In the genomic region with DNA sequence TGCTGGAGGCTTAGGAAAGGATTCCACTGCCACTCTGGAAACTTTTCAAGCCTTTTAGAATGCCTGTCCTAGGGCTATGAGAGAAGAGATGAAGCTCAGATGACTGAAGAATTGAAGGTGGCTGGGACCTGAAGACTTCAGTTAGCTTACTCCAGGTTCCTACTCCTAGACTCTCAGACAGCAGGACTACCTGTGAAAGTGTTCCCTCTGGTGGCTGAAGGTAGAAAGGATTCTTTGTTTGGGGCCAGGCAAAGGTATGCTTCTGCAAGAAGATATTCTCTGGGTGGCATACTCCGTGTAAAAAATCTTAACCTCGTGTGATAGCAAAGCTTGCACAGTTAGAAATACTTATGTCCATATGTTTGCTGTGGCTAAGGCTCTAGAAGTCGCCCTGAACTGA, we compare ENCODE assay signal across 10 mouse cellular contexts.
DNase-seq lines count a peak whose midpoint lies in the region; ATAC-seq and TF ChIP-seq lines count a peak whose summit lies in the region.
"Had no signal": no experiment of that assay in that cellular context is flagged by ENCODE, and none has a peak within 500 bp of the region (broad histone marks: within the 10 kb centered on the region; RNA-seq: fewer than 3 reads in every experiment).

No protein-coding gene starts in this region.

- peaks cover 10% of the 10 kb centered on the region; the same call in 1 of the 2 replicates for H3K36me3 ChIP-seq in forebrain, embryonic 14.5 days (ENCODE audit: control insufficient read depth, insufficient read depth, low read length)
- H3K36me3 ChIP-seq in forebrain, embryonic 13.5 days (ENCODE audit: poor library complexity, severe bottlenecking) = peaks cover 4% of the 10 kb centered on the region
- peaks cover 5% of the 10 kb centered on the region for H3K36me3 ChIP-seq in E14TG2a.4 (ENCODE audit: insufficient read depth, low read length)

- WGBS in forebrain, embryonic 14.5 days = 88% methylated on average over 3 of the region's 3 CpGs
- 86% methylated on average over 3 of the region's 3 CpGs for WGBS in forebrain, embryonic 13.5 days

- no peaks in the 10 kb centered on the region for H3K27me3 ChIP-seq in forebrain, embryonic 14.5 days (replicated peaks; ENCODE audit: control insufficient read depth, insufficient read depth, low read length)
- no peaks in the 10 kb centered on the region for H3K27me3 ChIP-seq in forebrain, embryonic 13.5 days
- H3K27me3 ChIP-seq in E14TG2a.4 (ENCODE audit: insufficient read depth, low read length) = no peaks in the 10 kb centered on the region

- peak; percentile 58 for TF ChIP-seq CTCF in layer of hippocampus, adult 2 months (conservative IDR thresholded peaks at IDR 0.05)
- TF ChIP-seq CTCF in E14TG2a.4 (conservative IDR thresholded peaks at IDR 0.05; ENCODE audit: low read length) = peak; percentile 39

- H3K27ac ChIP-seq in forebrain, embryonic 14.5 days (ENCODE audit: low read depth, low read length) = no peak overlapping the region
- no peak overlapping the region for H3K27ac ChIP-seq in forebrain, embryonic 13.5 days
- H3K27ac ChIP-seq in layer of hippocampus, adult 2 months = no peak overlapping the region

- H3K9ac ChIP-seq in forebrain, embryonic 14.5 days (ENCODE audit: low read length) = no peak overlapping the region
- no peak overlapping the region for H3K9ac ChIP-seq in forebrain, embryonic 13.5 days

- ATAC-seq in forebrain, embryonic 14.5 days = no peak
- no peak for ATAC-seq in forebrain, embryonic 13.5 days
- ATAC-seq in erythroblast, adult 5-6 weeks (replicated peaks; ENCODE audit: low FRiP score, poor library complexity, severe bottlenecking) = 0 out of 2 replicates have a peak, but pooled peaks have one; percentile 31

- no peaks in the 10 kb centered on the region for H3K4me1 ChIP-seq in forebrain, embryonic 14.5 days (ENCODE audit: control insufficient read depth, insufficient read depth, low read length)
- H3K4me1 ChIP-seq in forebrain, embryonic 13.5 days = peaks cover 8% of the 10 kb centered on the region
- no peaks in the 10 kb centered on the region for H3K4me1 ChIP-seq in E14TG2a.4 (replicated peaks; ENCODE audit: low read depth, low read length)

- H3K4me2 ChIP-seq in forebrain, embryonic 14.5 days (ENCODE audit: low read length) = no peak overlapping the region
- no peak overlapping the region for H3K4me2 ChIP-seq in forebrain, embryonic 13.5 days

- DNase-seq in forebrain, embryonic 14.5 days (ENCODE audit: low spot score) = peak; percentile 33
- no peak for DNase-seq in layer of hippocampus, adult 2 months (ENCODE audit: low spot score in 2 of 2)
- no peak for DNase-seq in layer of hippocampus, adult 9-10 months (ENCODE audit: low spot score)
- DNase-seq in cerebellum, adult 18-20 months = no peak
- DNase-seq in adrenal gland, adult 2 months = no peak
- DNase-seq: adrenal gland, postnatal 36 days; cerebellum, postnatal 14 days had no signal

- no peaks in the 10 kb centered on the region for H3K9me3 ChIP-seq in forebrain, embryonic 14.5 days (replicated peaks; ENCODE audit: control insufficient read depth, low read length)
- no peaks in the 10 kb centered on the region for H3K9me3 ChIP-seq in forebrain, embryonic 13.5 days (replicated peaks)
- no peaks in the 10 kb centered on the region for H3K9me3 ChIP-seq in E14TG2a.4 (ENCODE audit: low read length)

- no peak overlapping the region for H3K4me3 ChIP-seq in forebrain, embryonic 14.5 days (ENCODE audit: low read depth, low read length)
- no peak overlapping the region for H3K4me3 ChIP-seq in forebrain, embryonic 13.5 days
- no peak overlapping the region for H3K4me3 ChIP-seq in layer of hippocampus, adult 2 months
- H3K4me3 ChIP-seq in E14TG2a.4 (replicated peaks; ENCODE audit: low read length) = no peak overlapping the region
